Mouse (Mus musculus) frontal cortex, postnatal 25 days (tissue): ENCODE data around the gene Fam129b.

Experiments used
- DNase-seq, 2 experiments: peaks; one replicate each; pipeline ENCODE4 v3.0.0; 2022; ENCODE audit warnings: low spot score in 2 of 2

The Fam129b gene

DNA sequence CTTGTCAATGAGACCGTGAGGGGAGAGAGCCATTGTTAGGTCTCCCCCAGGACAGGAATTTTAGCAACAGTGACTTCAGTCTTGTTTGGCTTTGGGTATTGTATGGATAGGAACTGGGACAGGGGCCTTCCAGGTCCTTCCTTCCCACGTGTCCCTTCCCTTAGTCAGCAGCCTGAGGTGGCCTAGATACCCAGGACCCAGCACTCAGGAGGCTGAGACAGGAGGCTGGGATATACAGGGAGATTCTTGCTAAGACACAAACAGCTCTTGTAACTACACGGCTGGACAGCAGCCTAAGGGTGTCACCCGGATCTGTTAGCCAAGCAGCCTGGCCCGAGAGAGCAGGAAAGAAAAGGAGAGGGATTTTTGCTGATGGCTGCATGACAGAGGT is 16.3 kb upstream of the Fam129b start:
- DNase-seq, result no peak

GRCm38 (mm10) chr2:32860799-32861198 is 15.1 kb upstream of the Fam129b start:
- DNase-seq, result no peak

DNA sequence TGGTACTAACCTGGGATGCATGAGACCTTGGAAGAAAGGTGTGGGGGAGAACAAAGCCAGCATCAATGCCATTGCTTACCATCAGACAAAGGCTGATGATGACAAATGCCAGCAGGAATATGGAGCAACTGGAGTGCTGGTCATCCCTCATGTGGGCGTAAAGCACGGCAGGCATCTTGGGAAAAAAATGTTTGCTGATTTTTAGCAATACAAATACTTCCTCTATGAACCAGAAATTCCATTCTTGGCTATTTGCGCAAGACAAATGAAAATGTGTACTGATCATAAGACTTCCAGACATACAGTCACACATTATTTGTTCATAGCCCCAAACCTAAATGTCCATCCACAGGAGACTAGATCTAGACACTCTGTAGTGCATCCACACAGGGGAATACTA is 12.6 kb upstream of the Fam129b start:
- DNase-seq, result no peak

GRCm38 (mm10) chr2:32864755-32865154 is 11.2 kb upstream of the Fam129b start:
- DNase-seq, result no peak

- no peak for DNase-seq
Observed at GRCm38 (mm10) chr2:32867354-32867753, 8.6 kb upstream of the Fam129b start.

DNA sequence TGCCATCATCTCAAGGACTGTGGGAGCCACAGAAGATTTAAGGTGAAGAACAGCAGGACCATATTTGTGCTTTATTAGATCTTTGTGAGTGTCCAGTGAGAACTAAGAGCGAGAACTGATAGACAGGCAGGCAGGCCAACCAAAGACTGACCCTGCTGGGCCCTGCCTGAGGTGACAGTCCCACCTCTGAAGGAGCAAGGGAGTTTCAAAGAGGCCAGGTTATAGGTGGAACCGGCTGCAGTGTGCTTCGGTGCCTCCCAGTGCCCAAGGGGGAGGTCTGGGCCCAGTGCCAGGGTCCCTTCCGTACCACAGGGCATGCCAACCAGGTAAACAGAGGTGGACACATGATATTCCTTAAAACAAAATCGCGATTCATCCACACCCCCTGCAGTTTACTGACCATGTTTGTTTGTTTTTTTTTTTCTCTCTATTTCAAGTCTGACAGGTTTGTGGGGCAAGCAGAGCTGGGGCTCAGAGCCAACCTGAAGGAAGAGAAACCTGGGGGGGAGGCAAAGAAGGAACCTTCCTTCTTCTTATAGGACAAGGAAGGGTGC is 6.1 kb upstream of the Fam129b start:
- no peak for DNase-seq

GRCm38 (mm10) chr2:32870275-32871100 is 5.4 kb upstream of the Fam129b start:
- DNase-seq, result no peak

DNA sequence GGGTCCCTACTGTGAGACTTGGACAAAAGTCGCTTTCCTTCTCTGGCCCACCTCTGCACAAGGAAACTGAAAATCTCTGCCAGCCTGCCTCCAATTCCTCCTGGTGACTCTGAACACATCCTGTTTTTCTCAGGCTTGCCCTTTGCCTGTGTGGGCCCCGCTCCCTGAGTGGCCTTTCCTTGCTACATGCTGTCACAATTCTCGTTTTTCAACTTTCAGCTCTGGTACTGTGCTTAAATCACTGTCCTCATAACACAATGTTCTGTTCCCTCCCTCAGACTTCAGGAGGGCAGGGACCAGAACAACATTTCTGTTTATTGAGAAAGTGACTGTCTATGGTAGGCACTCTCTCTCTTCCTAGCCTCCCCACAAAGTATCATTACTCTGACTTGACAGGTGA is 1.8 kb upstream of the Fam129b start:
- no peak for DNase-seq

GRCm38 (mm10) chr2:32874951-32875674 is 801 bp upstream of the Fam129b start:
- DNase-seq, result no peak

GRCm38 (mm10) chr2:32876490-32877302 is 782 bp downstream of the Fam129b start:
- DNase-seq, result no peak

- no peak for DNase-seq
Observed at GRCm38 (mm10) chr2:32877303-32877702, 1.4 kb downstream of the Fam129b start.

DNA sequence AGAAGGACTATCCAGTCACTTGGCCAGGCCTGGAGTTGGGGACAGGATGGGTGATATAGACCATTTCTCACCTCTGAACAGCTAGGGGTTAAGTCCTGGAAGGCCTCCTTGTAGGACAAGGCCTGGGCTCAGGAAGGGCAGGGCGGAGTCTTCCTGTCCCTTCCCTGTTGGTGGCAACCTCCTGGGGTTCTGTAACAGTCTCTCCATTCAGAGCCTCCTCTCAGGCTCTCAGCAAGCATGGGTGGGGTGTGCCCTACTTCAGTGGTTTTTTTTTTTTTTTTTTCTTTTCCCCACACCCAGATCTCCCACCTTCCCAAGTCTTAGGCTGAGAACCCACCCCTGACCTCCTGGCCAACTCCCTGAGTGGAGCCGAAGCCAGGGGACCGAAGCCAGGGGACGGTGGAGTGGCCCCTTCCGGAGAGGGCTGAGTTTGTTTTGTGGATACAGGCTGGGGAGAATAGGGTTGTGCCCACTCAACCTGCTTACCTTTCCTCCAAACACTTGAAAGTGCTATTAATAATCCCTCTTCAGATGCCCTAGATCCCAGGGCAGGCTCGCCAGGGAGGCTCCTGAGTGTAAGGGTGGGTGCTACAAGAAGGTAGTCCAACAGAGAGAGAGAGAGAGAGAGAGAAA is 2.0 kb downstream of the Fam129b start:
- no peak for DNase-seq

DNA sequence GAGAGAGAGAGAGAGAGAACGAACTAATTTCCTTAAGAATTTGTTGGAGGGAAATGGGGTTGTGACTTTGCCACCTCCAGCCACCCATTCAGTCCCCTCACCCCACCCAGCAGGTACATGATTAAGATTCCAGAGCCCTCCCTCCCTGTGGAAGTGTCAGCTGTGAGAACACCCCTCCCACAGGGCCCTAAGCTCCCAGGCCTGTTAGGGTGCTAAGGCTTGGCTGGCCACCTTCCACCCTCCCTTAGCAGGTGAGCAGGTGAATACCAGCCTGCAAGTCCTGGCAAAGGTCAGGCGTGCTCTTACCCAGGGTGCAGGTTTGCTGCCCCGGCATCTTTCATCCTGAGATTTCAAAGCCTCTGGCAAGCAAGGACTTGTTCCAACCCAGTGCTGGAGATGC is 2.5 kb downstream of the Fam129b start:
- no peak for DNase-seq

- no peak for DNase-seq
Observed at GRCm38 (mm10) chr2:32879593-32879992, 3.7 kb downstream of the Fam129b start.

DNA sequence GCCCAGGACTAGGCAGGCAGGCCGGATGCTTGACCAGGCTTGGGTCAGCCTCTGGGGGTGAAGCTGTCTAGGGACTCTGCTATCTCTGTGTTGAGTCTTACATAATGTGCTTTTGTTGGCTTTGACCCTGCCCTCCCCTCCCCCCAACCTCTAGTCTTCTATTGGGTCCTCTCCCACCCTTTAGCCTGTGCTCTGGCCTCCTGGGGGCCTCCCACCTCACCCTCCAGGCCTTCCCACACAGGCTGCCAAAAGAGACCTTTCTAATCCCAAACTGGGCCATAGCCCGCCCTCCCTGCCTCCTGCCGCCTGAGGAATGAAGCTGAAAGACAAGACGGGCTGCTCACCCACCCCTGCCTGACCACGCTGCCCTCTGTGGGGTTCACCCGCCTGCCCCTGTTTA is 5.1 kb downstream of the Fam129b start:
- DNase-seq, result no peak

GRCm38 (mm10) chr2:32881723-32882122 is 5.8 kb downstream of the Fam129b start:
- no peak for DNase-seq

GRCm38 (mm10) chr2:32882283-32883043 is 6.5 kb downstream of the Fam129b start:
- no peak for DNase-seq

GRCm38 (mm10) chr2:32884745-32885144 is 8.8 kb downstream of the Fam129b start:
- no peak for DNase-seq

- no peak for DNase-seq
Observed at GRCm38 (mm10) chr2:32888029-32888428, 12.1 kb downstream of the Fam129b start.

GRCm38 (mm10) chr2:32888551-32888950 is 12.6 kb downstream of the Fam129b start:
- no peak for DNase-seq

DNA sequence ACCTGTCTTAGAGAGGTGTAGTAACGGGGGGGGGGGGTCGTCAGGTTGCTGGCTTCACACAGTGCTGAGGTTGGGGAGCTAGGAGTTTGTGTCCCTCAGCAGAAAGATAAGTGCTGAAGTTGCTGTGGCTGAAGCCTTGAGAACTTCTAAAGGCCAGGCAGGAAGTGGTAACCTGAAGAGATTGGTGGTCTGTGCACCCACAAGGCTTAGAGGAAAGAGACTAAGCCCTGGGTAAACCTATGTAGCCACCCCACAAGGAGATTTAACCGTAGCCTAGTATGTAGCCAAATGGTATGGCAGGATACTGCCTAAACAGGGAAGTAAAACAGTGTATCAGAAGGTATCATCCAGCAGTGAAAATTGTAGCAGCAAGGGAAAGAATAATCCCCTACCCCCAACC is 14.4 kb downstream of the Fam129b start:
- DNase-seq, result no peak
